22 mouse cellular contexts compared by ENCODE assay signal in genomic region chr8:21594408-21594807, GRCm38 (mm10). TPM values are rescaled to one million over a fixed set of nuclear protein-coding genes. Genes with fewer than 3 reads are reported as not detected.
"Had no signal": no experiment of that assay in that cellular context is flagged by ENCODE, and none has a peak within 500 bp of the region (broad histone marks: within the 10 kb centered on the region; RNA-seq: fewer than 3 reads in every experiment).

Gm7861 (minus strand) TSS chr8:21594508.

RNA-seq across cellular contexts. Expression of gene Gm7861, which starts in this region (rescaled TPM):
- polyA plus RNA-seq: heart, embryonic 10.5 days; heart, embryonic 11.5 days; heart, embryonic 12.5 days; heart, embryonic 13.5 days; heart, embryonic 14.5 days; heart, embryonic 15.5 days; heart, embryonic 16.5 days; heart, postnatal 0 days; hindbrain, embryonic 10.5 days; hindbrain, embryonic 11.5 days; hindbrain, embryonic 12.5 days; hindbrain, embryonic 13.5 days; hindbrain, embryonic 14.5 days; hindbrain, embryonic 15.5 days; hindbrain, embryonic 16.5 days; hindbrain, postnatal 0 days; inflammation-experienced regulatory T-cells, adult 6 months; kidney, adult 2 months; kidney, embryonic 14.5 days; kidney, embryonic 15.5 days; kidney, embryonic 16.5 days; kidney, postnatal 0 days had no signal
